Mouse (Mus musculus) bone marrow macrophage, adult 2 months (primary cell): ENCODE measurements around the gene Tbp.

Experiments used
- CTCF ChIP-seq: IDR thresholded peaks from 2 replicates; pipeline ENCODE4 v1.5.1; 2012; ENCODE audit warnings: low read depth, mild to moderate bottlenecking, low read length, moderate library complexity
- POLR2A ChIP-seq: IDR thresholded peaks from 2 replicates; pipeline ENCODE4 v1.6.1; 2012; ENCODE audit warnings: mild to moderate bottlenecking, low read depth, low read length, borderline replicate concordance

- no peak for TF ChIP-seq CTCF
- TF ChIP-seq POLR2A = no peak
Observed at GRCm38 (mm10) chr17:15575056-15575455, 75.4 kb downstream of the Tbp start.
